In the genomic region with DNA sequence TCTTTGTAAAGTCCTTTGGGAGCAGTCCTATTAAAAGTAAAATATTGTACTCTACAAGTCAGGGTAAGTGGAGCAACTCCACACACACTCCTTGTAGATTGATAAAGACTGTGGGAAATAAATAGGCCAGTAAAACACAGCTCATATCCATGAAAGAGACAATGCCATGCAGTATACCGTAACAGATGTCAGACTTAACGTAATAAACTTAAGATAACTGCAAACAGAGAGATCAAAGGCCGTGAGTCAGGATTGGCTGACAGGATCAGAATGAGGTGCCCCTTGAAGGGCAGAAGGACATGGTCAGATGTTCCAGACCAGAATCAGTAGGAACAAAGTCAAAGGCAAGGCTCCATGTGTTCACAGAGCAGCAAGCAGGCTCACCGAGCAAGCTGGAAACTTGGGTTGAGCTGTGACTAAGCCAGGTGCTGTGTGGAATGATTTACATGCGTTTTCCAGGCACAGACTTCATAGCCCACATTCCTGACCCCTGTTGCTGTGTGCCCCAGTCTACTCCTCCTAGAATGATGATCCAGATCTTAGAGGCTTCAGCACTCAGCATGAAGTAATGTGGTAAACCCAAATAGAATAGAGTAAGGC, we compare ENCODE assay signal across 17 mouse cellular contexts.
A peak's percentile ranks its signal among the peaks of the same experiment; 100 is the strongest.
DNase-seq lines count a peak whose midpoint lies in the region; ATAC-seq and TF ChIP-seq lines count a peak whose summit lies in the region.
"Had no signal": no experiment of that assay in that cellular context is flagged by ENCODE, and none has a peak within 500 bp of the region (broad histone marks: within the 10 kb centered on the region; RNA-seq: fewer than 3 reads in every experiment).

No protein-coding gene starts in this region.

- no peak overlapping the region for H3K9ac ChIP-seq in heart, postnatal 0 days (replicated peaks; ENCODE audit: low read depth, low read length)
- H3K9ac ChIP-seq in hindbrain, embryonic 11.5 days (ENCODE audit: low read depth, low read length) = no peak overlapping the region
- H3K9ac ChIP-seq: hindbrain, embryonic 13.5 days; limb, embryonic 15.5 days; neural tube, embryonic 12.5 days had no signal

- no peaks in the 10 kb centered on the region for H3K4me1 ChIP-seq in heart, postnatal 0 days (ENCODE audit: control insufficient read depth, insufficient read depth)
- H3K4me1 ChIP-seq in hindbrain, embryonic 11.5 days (replicated peaks; ENCODE audit: control insufficient read depth, insufficient read depth, low read length) = no peaks in the 10 kb centered on the region
- H3K4me1 ChIP-seq: limb, embryonic 15.5 days had no signal

- no peak overlapping the region for H3K4me2 ChIP-seq in heart, postnatal 0 days (ENCODE audit: low read depth, low read length)
- no peak overlapping the region for H3K4me2 ChIP-seq in hindbrain, embryonic 11.5 days (replicated peaks; ENCODE audit: low read depth, low read length)
- H3K4me2 ChIP-seq: hindbrain, embryonic 13.5 days; limb, embryonic 15.5 days; neural tube, embryonic 12.5 days had no signal

- no peak for TF ChIP-seq CTCF in heart, postnatal 0 days (IDR thresholded peaks at IDR 0.05; ENCODE audit: low read depth)

- DNase-seq in heart, postnatal 0 days (ENCODE audit: low spot score) = no peak
- DNase-seq in heart, postnatal 4 days = no peak
- DNase-seq in NIH3T3 (ENCODE audit: low read depth) = peak; percentile 11
- peak; percentile 17 for DNase-seq in embryo, embryonic 11.5 days (ENCODE audit: low read depth, low spot score)
- peak; percentile 61 for DNase-seq in mesoderm, embryonic 11.5 days (ENCODE audit: low read depth, low spot score)
- no peak for DNase-seq in hindbrain, embryonic 11.5 days (ENCODE audit: low spot score)
- no peak for DNase-seq in left cerebral cortex, postnatal 36 days (ENCODE audit: low spot score in 2 of 2)
- DNase-seq: adrenal gland, postnatal 36 days; cerebellum, postnatal 25 days; kidney, adult 18-20 months; lung, adult 2 months; lung, postnatal 4 days; right cerebral cortex, postnatal 25 days had no signal

- ATAC-seq in heart, postnatal 0 days (ENCODE audit: insufficient read depth, low read depth) = no peak
- ATAC-seq in hindbrain, embryonic 11.5 days (ENCODE audit: low FRiP score) = no peak

- no peak for TF ChIP-seq EP300 in heart, postnatal 0 days (IDR thresholded peaks at IDR 0.05; ENCODE audit: low read depth)

- H3K27ac ChIP-seq in heart, postnatal 0 days (ENCODE audit: low read depth) = 0 out of 2 replicates have a peak overlapping the region, but pooled peaks have one; percentile 2
- H3K27ac ChIP-seq in hindbrain, embryonic 11.5 days (ENCODE audit: low read depth, low read length) = no peak overlapping the region
- H3K27ac ChIP-seq: hindbrain, embryonic 13.5 days; limb, embryonic 15.5 days; neural tube, embryonic 12.5 days had no signal

- WGBS in heart, postnatal 0 days = 33% methylated on average over 5 of the region's 5 CpGs
- 82% methylated on average over 5 of the region's 5 CpGs for WGBS in hindbrain, embryonic 11.5 days

- intact Hi-C loops in left cerebral cortex, postnatal 36 days (cut with DNase I) = no loop called here

- no peaks in the 10 kb centered on the region for H3K27me3 ChIP-seq in heart, postnatal 0 days (ENCODE audit: control insufficient read depth, insufficient read depth, low read length)
- no peaks in the 10 kb centered on the region for H3K27me3 ChIP-seq in hindbrain, embryonic 11.5 days (ENCODE audit: control insufficient read depth, insufficient read depth, low read length)
- H3K27me3 ChIP-seq: hindbrain, embryonic 13.5 days; limb, embryonic 15.5 days; neural tube, embryonic 12.5 days had no signal

- peaks cover 10% of the 10 kb centered on the region; the same call in 1 of the 2 replicates for H3K36me3 ChIP-seq in heart, postnatal 0 days (replicated peaks; ENCODE audit: control insufficient read depth, insufficient read depth, low read length)
- no peaks in the 10 kb centered on the region for H3K36me3 ChIP-seq in hindbrain, embryonic 11.5 days (ENCODE audit: control insufficient read depth, insufficient read depth, low read length)
- H3K36me3 ChIP-seq: limb, embryonic 15.5 days; neural tube, embryonic 12.5 days had no signal

- no peak overlapping the region for H3K4me3 ChIP-seq in heart, postnatal 0 days (ENCODE audit: low read depth, low read length)
- no peak overlapping the region for H3K4me3 ChIP-seq in hindbrain, embryonic 11.5 days (ENCODE audit: low read depth, low read length)
- H3K4me3 ChIP-seq: hindbrain, embryonic 13.5 days; limb, embryonic 15.5 days; neural tube, embryonic 12.5 days had no signal

- H3K9me3 ChIP-seq in heart, postnatal 0 days (replicated peaks; ENCODE audit: control insufficient read depth, low read length) = no peaks in the 10 kb centered on the region
- no peaks in the 10 kb centered on the region for H3K9me3 ChIP-seq in hindbrain, embryonic 11.5 days (ENCODE audit: control insufficient read depth, low read length)
- H3K9me3 ChIP-seq: G1E; hindbrain, embryonic 13.5 days; limb, embryonic 15.5 days; neural tube, embryonic 12.5 days had no signal

Comparison
In these comparisons a context has a peak if more than half of its experiments do, and no peak if none do; other contexts are left out.
1. DNase-seq: peak in NIH3T3 (single experiment), embryo, embryonic 11.5 days (single experiment) and mesoderm, embryonic 11.5 days (single experiment); none in heart, postnatal 0 days (single experiment), heart, postnatal 4 days (single experiment), hindbrain, embryonic 11.5 days (single experiment) and left cerebral cortex, postnatal 36 days (0 of 2).